Mouse (Mus musculus) gastrocnemius, adult 2 months (tissue): ENCODE data around the gene Adar. TPM values are rescaled to one million over a fixed set of nuclear protein-coding genes. Genes with fewer than 3 reads are reported as not detected.
A peak's percentile ranks its signal among the peaks of the same experiment; 100 is the strongest.

Experiments used
- DNase-seq: peaks from one replicate; pipeline ENCODE4 v3.0.0; 2022
- H3K27ac ChIP-seq: fragments of 200-600 bp; 2 replicates; pipeline ENCODE4 v1.8.1; 2022; ENCODE audit warnings: mild to moderate bottlenecking
- H3K4me3 ChIP-seq: fragments of 200-600 bp; 2 replicates; pipeline ENCODE4 v1.8.1; 2022; ENCODE audit warnings: mild to moderate bottlenecking, moderate library complexity
- CTCF ChIP-seq: fragments of 200-600 bp; IDR thresholded peaks from 2 replicates; pipeline ENCODE4 v1.8.1; 2022; ENCODE audit warnings: antibody characterized with exemption, mild to moderate bottlenecking, moderate library complexity
- intact Hi-C: fragments of 180-260 bp; cut with DNase I; formaldehyde crosslinking; loops from one replicate; pipeline ENCODE4 v1.15.1; 2025
- total RNA-seq, 2 experiments: library from RNA; stranded (reverse); gene quantifications; 2 replicates each; pipeline ENCODE4 v1.2.3; 2021

Gene Adar
- total RNA-seq, 2 experiments from 2014 or later, result 3.0 to 3.4 TPM

GRCm38 (mm10) chr3:89755283-89755682 lies 40.5 kb downstream of the Adar start:
- intact Hi-C loops, result no loop called here
- no peak for DNase-seq
- no peak overlapping the region for H3K4me3 ChIP-seq
- TF ChIP-seq CTCF, result no peak
- no peak overlapping the region for H3K27ac ChIP-seq

- DNase-seq, result no peak
- TF ChIP-seq CTCF, result no peak
- intact Hi-C loops, result no loop called here
Observed at GRCm38 (mm10) chr3:89757851-89758250, 43.0 kb downstream of the Adar start.

GRCm38 (mm10) chr3:89759786-89760185 lies 45.0 kb downstream of the Adar start:
- TF ChIP-seq CTCF, result no peak
- no peak for DNase-seq
- Histone ChIP-seq H3K27ac (no peak overlapping the region), H3K4me3 (no peak overlapping the region)
- intact Hi-C loops, result no loop called here

More at GRCm38 (mm10) chr3:89757851-89758250, 43.0 kb downstream of the Adar start:
- H3K27ac ChIP-seq, result no peak overlapping the region
- no peak overlapping the region for H3K4me3 ChIP-seq

GRCm38 (mm10) chr3:89764119-89764724 lies 49.4 kb downstream of the Adar start, which contains the start of gene Chrnb2:
TSS of gene Chrnb2 (minus strand) at chr3:89764632.
- peak; percentile 83 for DNase-seq
- intact Hi-C loops, result no loop called here
- no peak for TF ChIP-seq CTCF
- Histone ChIP-seq H3K27ac (no peak within 1 kb of the TSS), H3K4me3 (no peak within 1 kb of the TSS)

GRCm38 (mm10) chr3:89769584-89769983 lies 54.8 kb downstream of the Adar start:
- no peak for TF ChIP-seq CTCF
- DNase-seq, result no peak
- Histone ChIP-seq H3K4me3 (no peak overlapping the region), H3K27ac (no peak overlapping the region)
- intact Hi-C loops, result no loop called here

- Histone ChIP-seq H3K4me3 (no peak overlapping the region), H3K27ac (no peak overlapping the region)
- no peak for TF ChIP-seq CTCF
- DNase-seq, result no peak
- intact Hi-C loops, result loop anchor here (10.0 kb wide), 2 partner anchors 256 to 304 kb away; partner anchors contain the start of gene Tpm3
Observed at GRCm38 (mm10) chr3:89770425-89771002, 55.7 kb downstream of the Adar start.

- intact Hi-C loops, result loop anchor here (2.0 to 10.0 kb wide), 4 partner anchors 42 to 302 kb away; partner anchors contain the start of genes Adar and Tpm3
- DNase-seq, result peak; percentile 78
- TF ChIP-seq CTCF, result peak; percentile 93
- peak overlapping the region; percentile 98 for H3K27ac ChIP-seq
- H3K4me3 ChIP-seq, result peak overlapping the region; percentile 84
Observed at GRCm38 (mm10) chr3:89772588-89772967, 57.8 kb downstream of the Adar start.

GRCm38 (mm10) chr3:89772968-89773709 lies 58.3 kb downstream of the Adar start, which contains the start of gene Ube2q1:
TSS of gene Ube2q1 (plus strand) at chr3:89773616.
- peak; percentile 98 for DNase-seq
- Histone ChIP-seq H3K27ac (peak within 1 kb of the TSS; percentile 98), H3K4me3 (peak within 1 kb of the TSS; percentile 84)
- no peak for TF ChIP-seq CTCF
- intact Hi-C loops, result loop anchor here (2.0 to 10.0 kb wide), 4 partner anchors 42 to 302 kb away; partner anchors contain the start of genes Adar and Tpm3

- intact Hi-C loops, result loop anchor here (2.0 to 10.0 kb wide), 4 partner anchors 43 to 301 kb away; partner anchors contain the start of genes Adar and Tpm3
- DNase-seq, result peak; percentile 66
- TF ChIP-seq CTCF, result no peak
- Histone ChIP-seq H3K27ac (peak overlapping the region; percentile 98), H3K4me3 (peak overlapping the region; percentile 84)
Observed at GRCm38 (mm10) chr3:89773740-89774211, 59.0 kb downstream of the Adar start.

- DNase-seq, result no peak
- peak overlapping the region; percentile 98 for H3K27ac ChIP-seq
- H3K4me3 ChIP-seq, result peak overlapping the region; percentile 84
- intact Hi-C loops, result loop anchor here (10.0 kb wide), 2 partner anchors 260 to 300 kb away; partner anchors contain the start of gene Tpm3
- TF ChIP-seq CTCF, result no peak
Observed at GRCm38 (mm10) chr3:89774236-89774960, 59.6 kb downstream of the Adar start.

GRCm38 (mm10) chr3:89776001-89776400 lies 61.2 kb downstream of the Adar start:
- intact Hi-C loops, result loop anchor here (10.0 kb wide), 2 partner anchors 261 to 299 kb away; partner anchors contain the start of gene Tpm3
- Histone ChIP-seq H3K27ac (no peak overlapping the region), H3K4me3 (no peak overlapping the region)
- no peak for TF ChIP-seq CTCF
- DNase-seq, result no peak

GRCm38 (mm10) chr3:89780102-89780501 lies 65.3 kb downstream of the Adar start:
- H3K27ac ChIP-seq, result no peak overlapping the region
- DNase-seq, result no peak
- TF ChIP-seq CTCF, result no peak
- no peak overlapping the region for H3K4me3 ChIP-seq
- intact Hi-C loops, result no loop called here
